Comparison of ENCODE assay signal across 9 mouse cellular contexts in genomic region chr4:88476511-88477210, GRCm38 (mm10). TPM values are rescaled to one million over a fixed set of nuclear protein-coding genes. Genes with fewer than 3 reads are reported as not detected.
DNase-seq lines count a peak whose midpoint lies in the region; ATAC-seq lines count a peak whose summit lies in the region.
"Had no signal": no experiment of that assay in that cellular context is flagged by ENCODE, and none has a peak within 500 bp of the region (broad histone marks: within the 10 kb centered on the region; RNA-seq: fewer than 3 reads in every experiment).

No protein-coding gene starts in this region.

- H3K4me2 ChIP-seq in limb, embryonic 13.5 days (replicated peaks), result no peak overlapping the region
- no peak overlapping the region for H3K4me2 ChIP-seq in embryonic facial prominence, embryonic 13.5 days
- no peak overlapping the region for H3K4me2 ChIP-seq in stomach, embryonic 15.5 days

- H3K36me3 ChIP-seq in limb, embryonic 13.5 days, result no peaks in the 10 kb centered on the region
- no peaks in the 10 kb centered on the region for H3K36me3 ChIP-seq in limb, embryonic 10.5 days
- no peaks in the 10 kb centered on the region for H3K36me3 ChIP-seq in embryonic facial prominence, embryonic 13.5 days
- no peaks in the 10 kb centered on the region for H3K36me3 ChIP-seq in stomach, embryonic 15.5 days

- no peak for DNase-seq in limb, embryonic 10.5 days (ENCODE audit: low spot score)
- DNase-seq in heart, postnatal 4 days, result peak; percentile 37
- DNase-seq in urinary bladder, postnatal 10 days (ENCODE audit: low spot score), result no peak
- no peak for DNase-seq in layer of hippocampus, adult 11-12 months (ENCODE audit: low spot score)
- DNase-seq: cerebellum, adult 2 months had no signal

- ATAC-seq in limb, embryonic 13.5 days (ENCODE audit: low FRiP score, low read depth), result 0 out of 2 replicates have a peak, but pooled peaks have one; percentile 37
- no peak for ATAC-seq in embryonic facial prominence, embryonic 13.5 days (ENCODE audit: insufficient number of reproducible peaks, insufficient read depth, low FRiP score, low TSS enrichment, low read depth)
- ATAC-seq in stomach, embryonic 15.5 days (ENCODE audit: insufficient read depth, low FRiP score, low read depth), result peak; percentile 29; the same call in 1 of the 2 replicates

- H3K27ac ChIP-seq in limb, embryonic 13.5 days, result peak overlapping the region; percentile 53; the same call in 1 of the 2 replicates
- no peak overlapping the region for H3K27ac ChIP-seq in limb, embryonic 10.5 days
- H3K27ac ChIP-seq in embryonic facial prominence, embryonic 13.5 days, result peak overlapping the region; percentile 48; the same call in 1 of the 2 replicates
- H3K27ac ChIP-seq in stomach, embryonic 15.5 days, result peak overlapping the region; percentile 48

- no peak overlapping the region for H3K9ac ChIP-seq in limb, embryonic 13.5 days
- H3K9ac ChIP-seq in embryonic facial prominence, embryonic 13.5 days, result no peak overlapping the region
- H3K9ac ChIP-seq in stomach, embryonic 15.5 days, result no peak overlapping the region

- H3K4me1 ChIP-seq in limb, embryonic 13.5 days, result peaks cover 20% of the 10 kb centered on the region
- peaks cover 36% of the 10 kb centered on the region for H3K4me1 ChIP-seq in limb, embryonic 10.5 days
- peaks cover 21% of the 10 kb centered on the region for H3K4me1 ChIP-seq in embryonic facial prominence, embryonic 13.5 days
- H3K4me1 ChIP-seq in stomach, embryonic 15.5 days, result peaks cover 8% of the 10 kb centered on the region; the same call in 1 of the 2 replicates

- no peaks in the 10 kb centered on the region for H3K27me3 ChIP-seq in limb, embryonic 13.5 days
- H3K27me3 ChIP-seq in limb, embryonic 10.5 days (ENCODE audit: low read depth, poor library complexity, severe bottlenecking), result no peaks in the 10 kb centered on the region
- H3K27me3 ChIP-seq in embryonic facial prominence, embryonic 13.5 days, result no peaks in the 10 kb centered on the region
- no peaks in the 10 kb centered on the region for H3K27me3 ChIP-seq in stomach, embryonic 15.5 days (replicated peaks)

- no peak overlapping the region for H3K4me3 ChIP-seq in limb, embryonic 13.5 days
- H3K4me3 ChIP-seq in limb, embryonic 10.5 days, result no peak overlapping the region
- no peak overlapping the region for H3K4me3 ChIP-seq in embryonic facial prominence, embryonic 13.5 days
- no peak overlapping the region for H3K4me3 ChIP-seq in stomach, embryonic 15.5 days (replicated peaks)

- no peaks in the 10 kb centered on the region for H3K9me3 ChIP-seq in limb, embryonic 13.5 days
- H3K9me3 ChIP-seq in limb, embryonic 10.5 days (replicated peaks), result no peaks in the 10 kb centered on the region
- no peaks in the 10 kb centered on the region for H3K9me3 ChIP-seq in embryonic facial prominence, embryonic 13.5 days
- H3K9me3 ChIP-seq in stomach, embryonic 15.5 days, result no peaks in the 10 kb centered on the region

- WGBS in limb, embryonic 13.5 days, result 43% methylated on average over 4 of the region's 4 CpGs
- 63% methylated on average over 4 of the region's 4 CpGs for WGBS in limb, embryonic 10.5 days
- 44% methylated on average over 4 of the region's 4 CpGs for WGBS in embryonic facial prominence, embryonic 13.5 days
- WGBS in stomach, embryonic 15.5 days, result 38% methylated on average over 4 of the region's 4 CpGs

RNA-seq across cellular contexts. Expression of gene Hacd4, which starts 37.9 kb away (rescaled TPM):
- polyA plus RNA-seq in limb, embryonic 13.5 days (2015; fragmentation: Nextera tagmentation; extraction: Ambion mirVana), result 6.8 TPM in 2 replicates
- 2.1 and 2.5 TPM in 2 replicates for polyA plus RNA-seq in limb, embryonic 10.5 days (2016; fragmentation: Nextera tagmentation; extraction: Ambion mirVana)
- 11.3 and 12.2 TPM in 2 replicates for polyA plus RNA-seq in embryonic facial prominence, embryonic 13.5 days (2015; fragmentation: Nextera tagmentation; extraction: Ambion mirVana)
- 1 to 10 TPM; 4.7 to 4.8 TPM for total RNA-seq in heart, postnatal 4 days (2021)
- 12.0 and 13.4 TPM in 2 replicates for polyA plus RNA-seq in stomach, embryonic 15.5 days (2015; fragmentation: Nextera tagmentation; extraction: Ambion mirVana)

RNA-seq across cellular contexts. Expression of gene Ifnb1, which starts 45.9 kb away (rescaled TPM):
- polyA plus RNA-seq in limb, embryonic 13.5 days (2015; fragmentation: Nextera tagmentation; extraction: Ambion mirVana), result not detected in 2 replicates
- not detected in 2 replicates for polyA plus RNA-seq in limb, embryonic 10.5 days (2016; fragmentation: Nextera tagmentation; extraction: Ambion mirVana)
- polyA plus RNA-seq in embryonic facial prominence, embryonic 13.5 days (2015; fragmentation: Nextera tagmentation; extraction: Ambion mirVana), result not detected in 2 replicates
- not detected for total RNA-seq in heart, postnatal 4 days (2021)
- polyA plus RNA-seq in stomach, embryonic 15.5 days (2015; fragmentation: Nextera tagmentation; extraction: Ambion mirVana), result not detected in 2 replicates
- total RNA-seq: megakaryocyte, adult 5-6 weeks had no signal
- polyA plus RNA-seq: cerebellum, adult 2 months had no signal
